Mouse (Mus musculus) CH12.LX (cell line): ENCODE data around the gene Abca2. TPM values are rescaled to one million over a fixed set of nuclear protein-coding genes. Genes with fewer than 3 reads are reported as not detected.

Experiments
- DNase-seq: peaks from one replicate; pipeline ENCODE4 v3.0.0-alpha.2; 2013; ENCODE audit errors: extremely low read depth
- H3K27ac ChIP-seq: 2 replicates; pipeline ENCODE4 v1.5.1; 2012; ENCODE audit warnings: low read depth, mild to moderate bottlenecking, control low read depth, moderate library complexity; ENCODE audit not compliant: insufficient read depth
- H3K27me3 ChIP-seq: replicated peaks from 2 replicates; pipeline ENCODE3; 2012; ENCODE audit warnings: inconsistent platforms
- H3K36me3 ChIP-seq, 2 experiments: replicated peaks in 1 of 2; 2 replicates each; pipeline versions ENCODE3 to v1.6.1; 2012; ENCODE audit warnings: inconsistent platforms in 1 of 2, low read length in 1 of 2, mild to moderate bottlenecking in 1 of 2, mixed read lengths in 1 of 2, moderate library complexity in 1 of 2; ENCODE audit not compliant: control insufficient read depth in 1 of 2, insufficient read depth in 1 of 2
- H3K4me1 ChIP-seq, 2 experiments: 2 replicates each; pipeline ENCODE4 v1.6.1; 2012; ENCODE audit warnings: inconsistent platforms in 1 of 2, moderate library complexity in 1 of 2; ENCODE audit not compliant: insufficient read depth in 2 of 2, control insufficient read depth in 1 of 2
- H3K4me2 ChIP-seq: 2 replicates; pipeline ENCODE4 v1.6.1; 2012; ENCODE audit warnings: low read depth, mild to moderate bottlenecking, control low read depth; ENCODE audit not compliant: poor library complexity, insufficient read depth, severe bottlenecking
- H3K4me3 ChIP-seq, 3 experiments: fragments of 150-350 bp in 1 of 3; sonication (generic) in 1 of 3; replicated peaks in 1 of 3; 2 replicates each; pipeline versions ENCODE3 to v1.5.1; 2011 to 2012; ENCODE audit warnings: low read depth in 2 of 3, low read length in 2 of 3, mild to moderate bottlenecking in 2 of 3, moderate library complexity in 2 of 3, control low read depth in 1 of 3, improper control_type of control experiment in 1 of 3, inconsistent platforms in 1 of 3, mixed read lengths in 1 of 3; ENCODE audit not compliant: poor library complexity in 1 of 3
- H3K79me2 ChIP-seq: replicated peaks from 2 replicates; pipeline ENCODE4 v1.6.1; 2012; ENCODE audit warnings: mild to moderate bottlenecking, moderate library complexity; ENCODE audit not compliant: control insufficient read depth, poor library complexity, insufficient read depth, severe bottlenecking; ENCODE audit errors: extremely low read depth
- H3K9ac ChIP-seq: 2 replicates; pipeline ENCODE4 v1.6.1; 2012; ENCODE audit warnings: low read depth, mild to moderate bottlenecking, control low read depth, moderate library complexity; ENCODE audit not compliant: insufficient read depth
- H3K9me3 ChIP-seq: replicated peaks from 2 replicates; pipeline ENCODE3; 2012; ENCODE audit warnings: low read length, inconsistent platforms, mixed read lengths
- CHD1 ChIP-seq: IDR thresholded peaks from 2 replicates; pipeline ENCODE4 v1.6.1; 2012; ENCODE audit warnings: low read depth, low read length, improper control_type of control experiment, inconsistent platforms
- CHD2 ChIP-seq: IDR thresholded peaks from 2 replicates; pipeline ENCODE4 v1.6.1; 2011; ENCODE audit warnings: low read length, improper control_type of control experiment
- EP300 ChIP-seq: IDR thresholded peaks from 2 replicates; pipeline ENCODE4 v1.6.1; 2011; ENCODE audit warnings: low read length, improper control_type of control experiment
- ETS1 ChIP-seq: conservative IDR thresholded peaks from 2 replicates; pipeline ENCODE4 v1.6.1; 2012; ENCODE audit warnings: low read depth, mild to moderate bottlenecking, inconsistent platforms, low read length, improper control_type of control experiment, moderate library complexity
- GABPA ChIP-seq: IDR thresholded peaks from 2 replicates; pipeline ENCODE4 v1.6.1; 2012; ENCODE audit warnings: low read depth, low read length, improper control_type of control experiment, inconsistent platforms; ENCODE audit not compliant: insufficient replicate concordance
- JUND ChIP-seq: conservative IDR thresholded peaks from 2 replicates; pipeline ENCODE4 v1.6.1; 2011; ENCODE audit warnings: low read depth, low read length, improper control_type of control experiment
- KAT2A ChIP-seq: IDR thresholded peaks from 2 replicates; pipeline ENCODE4 v1.6.1; 2012; ENCODE audit warnings: low read length, improper control_type of control experiment, inconsistent platforms; ENCODE audit not compliant: insufficient replicate concordance
- MAZ ChIP-seq: IDR thresholded peaks from 2 replicates; pipeline ENCODE4 v1.6.1; 2012; ENCODE audit warnings: low read depth, mild to moderate bottlenecking, inconsistent platforms, low read length, improper control_type of control experiment, moderate library complexity
- MEF2A ChIP-seq: IDR thresholded peaks from 2 replicates; pipeline ENCODE4 v1.6.1; 2014; ENCODE audit warnings: low read depth, mild to moderate bottlenecking, inconsistent platforms, low read length, improper control_type of control experiment, borderline replicate concordance
- PAX5 ChIP-seq: IDR thresholded peaks from 2 replicates; pipeline ENCODE4 v1.6.1; 2012; ENCODE audit warnings: low read length, inconsistent platforms, mixed read lengths
- POLR2AphosphoS2 ChIP-seq: IDR thresholded peaks from 2 replicates; pipeline ENCODE4 v1.6.1; 2011; ENCODE audit warnings: low read depth, low read length, improper control_type of control experiment
- RAD21 ChIP-seq: IDR thresholded peaks from 2 replicates; pipeline ENCODE4 v1.6.1; 2011; ENCODE audit warnings: low read depth, mild to moderate bottlenecking, low read length, improper control_type of control experiment, moderate library complexity
- TBP ChIP-seq: conservative IDR thresholded peaks from 2 replicates; pipeline ENCODE4 v1.6.1; 2011; ENCODE audit warnings: low read depth, low read length, improper control_type of control experiment
- TCF12 ChIP-seq: IDR thresholded peaks from 2 replicates; pipeline ENCODE4 v1.6.1; 2014; ENCODE audit warnings: low read depth, mild to moderate bottlenecking, inconsistent platforms, low read length, improper control_type of control experiment
- ZC3H11A ChIP-seq: IDR thresholded peaks from 2 replicates; pipeline ENCODE4 v1.6.1; 2012; ENCODE audit warnings: low read depth, mild to moderate bottlenecking, inconsistent platforms, low read length, improper control_type of control experiment
- dilution Hi-C: fragments of 300-500 bp; cut with MboI; formaldehyde crosslinking; loops from 2 replicates; pipeline ENCODE4 v1.14.3; 2020; ENCODE audit warnings: low sequenced_read_pairs; ENCODE audit not compliant: extremely low pct_unique_long_range_greater_than_20kb, extremely low pct_ligation_motif_present
- in situ Hi-C: fragments of 300-500 bp; cut with MboI; formaldehyde crosslinking; loops from 3 replicates; pipeline ENCODE4 v1.14.3; 2019; ENCODE audit warnings: low sequenced_read_pairs, low pct_ligation_motif_present, low pct_unique_long_range_greater_than_20kb, mixed read lengths
- polyA plus RNA-seq: library from polyadenylated mRNA; unstranded; fragments of >175 nt; gene quantifications from 2 replicates; pipeline ENCODE4 v1.2.1, GENCODE M21; 2012; ENCODE audit warnings: low read depth; ENCODE audit not compliant: insufficient read length
- total RNA-seq, 2 experiments: library from RNA; depleted of rRNA; stranded (reverse); fragments of 300-350 nt in 1 of 2; fragments of >200 nt in 1 of 2; gene quantifications; 2 replicates each; pipeline ENCODE4 v1.2.3; 2012 to 2014

The Abca2 gene
- total and polyA plus RNA-seq, 3 experiments = 5.0 to 23.4 (median 13.0) TPM

DNA sequence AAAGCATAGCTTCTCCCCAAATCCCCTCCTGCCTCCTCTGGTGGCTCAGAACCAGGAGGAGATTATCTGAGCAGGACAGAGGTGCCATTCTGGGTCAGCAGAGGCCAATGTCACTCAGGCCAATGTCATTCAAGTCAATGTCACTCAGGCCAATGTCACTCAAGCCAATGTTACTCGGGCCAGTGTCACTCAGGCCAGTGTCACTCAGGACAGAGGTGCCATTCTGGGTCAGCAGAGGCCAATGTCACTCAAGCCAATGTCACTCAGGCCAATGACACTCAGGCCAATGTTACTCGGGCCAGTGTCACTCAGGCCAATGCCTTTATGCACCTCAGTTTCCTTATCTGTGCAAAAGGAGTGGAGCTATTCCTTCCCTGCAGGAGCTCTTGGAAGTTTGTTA is 44.0 kb downstream of the Abca2 start:
- in situ Hi-C loops (no loop called here), dilution Hi-C loops (no loop called here)
- H3K27me3 ChIP-seq = peaks cover 3% of the 10 kb centered on the region
- no peaks in the 10 kb centered on the region for H3K79me2 ChIP-seq
- TF ChIP-seq CHD1 (no peak), ETS1 (no peak)
- no peak overlapping the region for H3K4me2 ChIP-seq
- no peaks in the 10 kb centered on the region for H3K36me3 ChIP-seq
- no peak for DNase-seq
- no peak overlapping the region for H3K4me3 ChIP-seq
- H3K9ac ChIP-seq = no peak overlapping the region
- H3K27ac ChIP-seq = no peak overlapping the region
- peaks cover 0 to 19% of the 10 kb centered on the region in 2 experiments; a peak in 2 of 4 replicates for H3K4me1 ChIP-seq
- H3K9me3 ChIP-seq = no peaks in the 10 kb centered on the region

DNA sequence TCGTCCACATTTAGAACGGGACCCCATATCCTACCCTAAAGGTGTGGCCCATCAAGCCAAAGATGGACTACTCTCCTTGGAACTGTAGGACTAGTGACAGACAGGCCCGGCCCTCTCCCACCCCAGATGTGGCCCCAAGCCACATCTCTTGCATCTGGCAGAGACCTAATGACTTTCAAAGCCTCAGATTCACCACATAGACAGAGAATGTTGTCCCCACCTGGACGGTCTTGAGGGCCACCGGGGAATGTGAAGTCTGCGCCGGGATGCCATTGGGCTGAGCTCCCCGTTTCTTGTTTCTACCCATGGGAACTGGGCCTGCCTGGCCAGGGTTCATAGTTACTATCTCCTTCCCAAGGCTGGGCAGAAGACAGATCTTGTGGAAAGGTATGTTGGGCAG is 49.0 kb downstream of the Abca2 start:
- Histone ChIP-seq H3K27me3 (peaks cover 6% of the 10 kb centered on the region), H3K36me3 (no peaks in the 10 kb centered on the region), H3K4me3 (no peak overlapping the region), H3K4me2 (no peak overlapping the region), H3K27ac (no peak overlapping the region), H3K79me2 (no peaks in the 10 kb centered on the region), H3K9ac (no peak overlapping the region), H3K9me3 (peaks cover 3% of the 10 kb centered on the region), H3K4me1 (no peaks in the 10 kb centered on the region)
- dilution Hi-C loops = no loop called here
- DNase-seq = no peak
- in situ Hi-C loops = loop anchor here (5.0 kb wide), 1 partner anchor 45 kb away; no protein-coding TSS in a partner anchor
- TF ChIP-seq PAX5 (no peak), ZC3H11A (no peak), MAZ (no peak), KAT2A (no peak), TBP (no peak), GABPA (no peak), RAD21 (no peak), TCF12 (no peak)

DNA sequence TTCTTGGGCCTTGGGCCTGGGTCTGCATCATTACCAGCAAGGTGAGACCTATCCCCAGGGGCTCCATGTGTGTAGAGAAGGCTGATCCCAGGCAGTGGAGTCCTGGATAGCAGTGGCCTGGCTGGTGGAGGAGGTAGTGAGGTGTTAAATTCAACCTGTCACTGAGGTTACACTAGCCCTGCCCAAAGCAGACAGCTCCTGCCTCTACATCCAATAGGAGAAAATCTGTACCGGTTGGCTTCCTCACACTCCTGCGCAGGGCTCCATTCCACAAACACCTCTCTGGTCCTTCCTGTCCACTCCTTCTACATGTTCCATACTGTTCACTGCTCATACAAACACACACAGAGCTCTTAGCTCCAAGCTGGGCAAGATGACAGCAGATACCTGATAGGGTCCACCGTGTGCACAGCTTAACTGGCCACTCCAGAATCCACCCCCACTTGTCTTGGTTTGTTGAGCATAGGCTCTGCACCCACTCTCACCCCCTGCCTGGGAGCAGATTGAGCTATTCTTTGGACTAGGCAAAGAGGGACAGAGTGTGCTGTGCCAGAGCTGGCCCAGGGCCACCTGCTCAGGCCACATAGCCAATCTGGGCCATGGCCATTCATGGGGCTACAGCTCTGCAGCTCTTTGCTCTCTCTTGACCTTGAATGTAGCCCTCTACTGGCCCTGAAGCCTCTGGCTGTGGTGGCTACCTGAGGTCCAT is 49.6 kb downstream of the Abca2 start:
- TF ChIP-seq RAD21 = no peak
- TF ChIP-seq KAT2A = no peak
- TF ChIP-seq GABPA = no peak
- no peak for TF ChIP-seq EP300
- TF ChIP-seq CHD2 = no peak
- no peak for TF ChIP-seq TCF12
- no peak for TF ChIP-seq JUND
- TF ChIP-seq MEF2A = no peak
- no peak for TF ChIP-seq POLR2AphosphoS2
- TF ChIP-seq CHD1 = no peak
- TF ChIP-seq TBP = no peak
- TF ChIP-seq, all 38 proteins: peak for 0

More for the DNA sequence above, 49.6 kb downstream of the Abca2 start:
- DNase-seq = no peak
- peaks cover 6% of the 10 kb centered on the region for H3K27me3 ChIP-seq
- H3K4me2 ChIP-seq = no peak overlapping the region
- H3K4me1 ChIP-seq = no peaks in the 10 kb centered on the region
- in situ Hi-C loops = loop anchor here (5.0 kb wide), 1 partner anchor 46 kb away; no protein-coding TSS in a partner anchor
- peaks cover 3% of the 10 kb centered on the region for H3K9me3 ChIP-seq
- H3K36me3 ChIP-seq = no peaks in the 10 kb centered on the region
- no peak overlapping the region for H3K9ac ChIP-seq
- no peaks in the 10 kb centered on the region for H3K79me2 ChIP-seq
- no peak overlapping the region for H3K27ac ChIP-seq
- dilution Hi-C loops = no loop called here
- no peak overlapping the region for H3K4me3 ChIP-seq
